Mouse (Mus musculus): Measurements from ENCODE around the gene Hdac5. TPM values are rescaled to one million over a fixed set of nuclear protein-coding genes. Genes with fewer than 3 reads are reported as not detected.

Gene Hdac5
- polyA plus RNA-seq, 1 experiment from 2014 or later = 70.0 TPM

DNA sequence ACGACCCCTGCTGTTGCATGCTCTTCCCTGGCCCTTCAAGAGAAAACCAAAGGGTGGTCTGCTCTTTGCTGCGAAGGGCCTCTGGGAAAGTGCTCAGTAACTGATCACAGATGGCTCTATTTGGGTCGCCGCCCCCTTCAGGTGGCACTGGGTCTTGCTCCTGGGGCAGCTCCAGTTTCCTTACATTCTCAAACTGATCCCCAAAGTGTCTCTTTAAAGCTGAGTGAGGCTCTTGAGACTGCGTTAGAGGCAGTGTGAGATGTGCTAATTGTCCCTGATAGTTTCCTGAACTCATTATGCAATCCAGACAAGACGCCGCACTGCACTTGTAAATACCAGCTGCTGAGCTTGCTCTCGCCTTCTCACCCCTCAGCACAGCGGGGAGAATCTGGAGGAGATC is 27.5 kb upstream of the Hdac5 start:
- Histone ChIP-seq H3K4me2 (replicated peaks) (no peak overlapping the region), H3K4me1 (peaks cover 16% of the 10 kb centered on the region), H3K36me3 (peaks cover 61% of the 10 kb centered on the region), H3K27me3 (no peaks in the 10 kb centered on the region), H3K9ac (no peak overlapping the region), H3K9me3 (no peaks in the 10 kb centered on the region), H3K27ac (peak overlapping the region; percentile 60; the same call in 1 of the 2 replicates), H3K4me3 (peak overlapping the region; percentile 3; the same call in 1 of the 2 replicates)
- no peak for ATAC-seq (ENCODE audit: insufficient number of reproducible peaks, insufficient read depth, low FRiP score, low TSS enrichment)
- WGBS = 30% methylated on average over 9 of the region's 9 CpGs

DNA sequence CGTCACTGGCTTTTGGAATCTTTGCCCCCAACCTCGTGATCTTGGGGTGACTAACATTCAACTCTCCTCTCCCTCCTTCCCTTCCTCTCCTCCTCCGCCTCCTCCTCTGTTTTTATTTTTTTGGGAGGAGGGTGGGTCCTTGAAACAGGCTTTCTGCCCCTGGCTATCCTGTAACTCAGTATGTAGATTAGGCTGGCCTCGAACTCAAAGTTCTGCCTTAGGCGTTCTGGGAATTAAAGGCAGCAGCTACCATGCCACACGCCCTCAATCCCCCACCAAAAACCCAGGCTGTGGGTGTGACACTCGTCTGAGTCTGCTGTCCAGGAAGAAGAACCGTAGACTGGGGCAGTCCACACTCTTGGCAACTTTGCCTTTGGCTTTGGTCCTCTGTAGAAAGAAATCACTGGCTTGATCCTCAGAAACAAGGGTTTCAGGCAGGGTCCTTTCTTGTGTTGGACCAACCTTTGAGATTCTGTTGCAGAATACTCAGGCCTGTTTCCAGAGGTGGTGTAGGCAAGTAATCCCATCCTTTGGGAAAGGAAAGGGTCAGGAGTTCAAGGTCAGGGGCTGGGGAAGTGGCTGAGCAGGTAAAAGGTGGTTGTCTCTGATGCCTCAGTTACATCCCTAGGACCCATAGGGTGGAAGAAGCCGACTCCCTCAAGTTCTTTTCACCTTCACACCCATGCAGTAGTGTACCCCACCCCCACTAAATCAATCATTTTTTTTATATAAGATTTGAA is 19.6 kb upstream of the Hdac5 start:
- no peak overlapping the region for H3K27ac ChIP-seq
- WGBS = 10% methylated on average over 9 of the region's 9 CpGs

DNA sequence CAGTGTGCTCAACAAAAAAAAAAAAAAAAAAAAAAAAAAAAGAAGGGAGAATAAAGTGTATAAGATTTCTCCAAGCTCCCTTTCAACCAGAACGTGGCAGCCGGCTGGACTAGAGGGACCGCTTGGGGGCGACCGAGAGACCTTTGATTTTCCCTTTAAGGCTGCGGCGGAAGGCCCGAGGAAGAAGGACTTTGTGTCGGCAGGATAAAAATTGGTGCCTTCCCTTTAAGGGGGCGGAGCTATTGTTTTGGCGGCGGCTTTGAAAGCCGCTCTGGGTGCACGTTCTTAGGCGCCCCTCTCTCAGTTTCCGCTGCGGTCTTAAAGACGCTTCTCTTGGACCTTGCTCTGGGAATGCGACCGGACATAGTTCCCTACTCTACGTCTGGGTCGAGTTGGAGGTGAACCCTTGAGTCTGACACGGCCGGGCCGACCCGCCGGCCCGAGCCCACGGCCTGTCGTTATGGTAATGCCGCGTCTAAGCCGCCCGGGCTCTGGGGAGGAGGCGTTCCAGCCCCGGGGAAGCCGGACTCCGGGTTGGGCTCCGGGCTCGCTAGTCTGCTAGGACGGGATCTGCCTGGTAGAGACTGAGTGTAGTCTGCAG is 18.8 kb upstream of the Hdac5 start, which contains the start of gene BC030867:
TSS of gene BC030867 (plus strand) at position 253 of the 601 bp plus-strand sequence.
- Histone ChIP-seq H3K4me3 (peak within 1 kb of the TSS; percentile 73), H3K4me1 (peaks cover 14% of the 10 kb centered on the region), H3K27ac (peak within 1 kb of the TSS; percentile 30; the same call in 1 of the 2 replicates), H3K36me3 (peaks cover 5% of the 10 kb centered on the region; the same call in 1 of the 2 replicates), H3K4me2 (replicated peaks) (peak within 1 kb of the TSS; percentile 92), H3K9me3 (no peaks in the 10 kb centered on the region), H3K27me3 (no peaks in the 10 kb centered on the region), H3K9ac (peak within 1 kb of the TSS; percentile 69)
- under 1% methylated on average over 41 of the region's 41 CpGs for WGBS
- no peak for ATAC-seq (ENCODE audit: insufficient number of reproducible peaks, insufficient read depth, low FRiP score, low TSS enrichment)

More for the DNA sequence above, 19.6 kb upstream of the Hdac5 start:
- Histone ChIP-seq H3K4me3 (peak overlapping the region; percentile 73), H3K9ac (peak overlapping the region; percentile 69), H3K27me3 (no peaks in the 10 kb centered on the region), H3K36me3 (peaks cover 9% of the 10 kb centered on the region), H3K4me2 (replicated peaks) (peak overlapping the region; percentile 92), H3K4me1 (peaks cover 14% of the 10 kb centered on the region), H3K9me3 (no peaks in the 10 kb centered on the region)
- ATAC-seq (ENCODE audit: insufficient number of reproducible peaks, insufficient read depth, low FRiP score, low TSS enrichment) = no peak

DNA sequence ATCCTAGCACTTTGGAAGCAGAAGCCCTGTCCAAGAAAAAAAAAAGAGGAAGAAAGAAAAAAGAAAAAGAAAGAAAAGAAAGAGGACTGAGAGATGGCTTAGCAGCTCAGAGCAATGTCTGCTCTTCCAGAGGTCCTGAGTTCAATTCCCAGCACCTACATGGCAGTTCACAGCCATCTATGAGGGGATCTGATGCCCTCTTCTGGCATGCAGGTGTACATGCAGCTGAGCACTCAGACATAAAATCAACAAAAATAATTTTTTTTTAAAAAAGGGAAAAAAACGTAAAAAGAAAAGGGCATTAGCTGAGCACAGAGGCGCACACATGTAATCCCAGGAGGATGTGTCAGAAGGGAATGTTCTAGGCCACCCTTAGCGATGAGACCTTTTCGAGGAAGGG is 16.9 kb upstream of the Hdac5 start:
- 87% methylated on average over 4 of the region's 4 CpGs for WGBS
- no peaks in the 10 kb centered on the region for H3K36me3 ChIP-seq
- H3K9me3 ChIP-seq = no peaks in the 10 kb centered on the region
- no peak overlapping the region for H3K27ac ChIP-seq
- H3K27me3 ChIP-seq = no peaks in the 10 kb centered on the region
- no peak for ATAC-seq (ENCODE audit: insufficient number of reproducible peaks, insufficient read depth, low FRiP score, low TSS enrichment)
- no peak overlapping the region for H3K4me3 ChIP-seq
- no peak overlapping the region for H3K4me2 ChIP-seq (replicated peaks)
- H3K4me1 ChIP-seq = peaks cover 14% of the 10 kb centered on the region
- H3K9ac ChIP-seq = no peak overlapping the region

DNA sequence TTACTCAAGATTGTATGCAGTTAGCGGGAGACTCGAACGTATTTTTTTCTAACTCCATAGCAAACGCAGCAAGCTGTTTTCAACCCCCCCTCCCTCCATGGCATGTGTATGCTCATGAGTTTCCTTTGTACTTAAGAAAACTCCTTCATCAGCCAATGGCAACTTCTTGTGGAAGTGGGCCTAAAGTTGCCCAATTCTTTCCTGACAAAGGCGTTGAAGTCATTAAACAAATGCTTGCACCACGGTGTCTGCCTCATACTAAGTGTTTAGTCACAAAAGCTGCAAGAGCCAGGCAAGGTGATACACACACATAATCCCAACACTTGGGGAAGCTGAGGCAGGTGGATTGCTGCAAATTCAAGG is 16.3 kb upstream of the Hdac5 start:
- no peak overlapping the region for H3K4me2 ChIP-seq (replicated peaks)

DNA sequence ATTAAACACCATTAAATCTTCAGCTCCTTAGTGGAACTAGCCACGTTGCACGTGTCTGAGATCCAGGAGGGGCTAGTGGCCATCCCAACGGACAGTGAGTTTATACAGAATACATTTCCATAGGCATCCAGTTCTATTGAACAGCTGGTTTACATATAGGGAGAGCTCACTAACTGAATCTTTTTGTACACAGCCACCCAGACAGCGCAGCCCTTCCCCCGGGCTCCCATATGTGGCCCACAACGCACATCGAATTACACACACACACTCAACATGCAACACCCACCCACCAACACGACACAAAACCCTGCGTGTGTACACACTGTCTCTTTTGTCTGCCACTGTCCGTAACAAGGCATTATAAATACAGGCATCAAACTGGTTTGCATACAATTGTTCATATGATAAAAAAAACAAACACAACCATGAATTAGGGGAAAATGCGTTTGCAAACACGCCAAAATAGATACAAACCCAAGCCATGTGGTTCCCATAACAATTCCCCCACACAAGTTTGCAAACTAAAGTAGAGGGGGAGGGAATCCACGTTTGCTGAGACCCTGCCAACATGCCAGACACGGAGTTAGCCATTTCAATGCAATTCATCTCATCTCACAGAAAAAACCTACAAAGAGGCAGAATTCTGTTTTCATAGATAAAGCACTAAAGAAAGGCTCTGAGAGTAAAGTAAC is 15.8 kb upstream of the Hdac5 start:
- H3K9ac ChIP-seq = peak overlapping the region; percentile 44

More for the DNA sequence above, 16.3 kb upstream of the Hdac5 start:
- peaks cover 14% of the 10 kb centered on the region for H3K4me1 ChIP-seq
- peak overlapping the region; percentile 81 for H3K27ac ChIP-seq
- no peak overlapping the region for H3K9ac ChIP-seq
- no peak overlapping the region for H3K4me3 ChIP-seq
- 78% methylated on average over 6 of the region's 6 CpGs for WGBS
- H3K36me3 ChIP-seq = no peaks in the 10 kb centered on the region
- H3K27me3 ChIP-seq = no peaks in the 10 kb centered on the region
- H3K9me3 ChIP-seq = no peaks in the 10 kb centered on the region
- ATAC-seq (ENCODE audit: insufficient number of reproducible peaks, insufficient read depth, low FRiP score, low TSS enrichment) = no peak

DNA sequence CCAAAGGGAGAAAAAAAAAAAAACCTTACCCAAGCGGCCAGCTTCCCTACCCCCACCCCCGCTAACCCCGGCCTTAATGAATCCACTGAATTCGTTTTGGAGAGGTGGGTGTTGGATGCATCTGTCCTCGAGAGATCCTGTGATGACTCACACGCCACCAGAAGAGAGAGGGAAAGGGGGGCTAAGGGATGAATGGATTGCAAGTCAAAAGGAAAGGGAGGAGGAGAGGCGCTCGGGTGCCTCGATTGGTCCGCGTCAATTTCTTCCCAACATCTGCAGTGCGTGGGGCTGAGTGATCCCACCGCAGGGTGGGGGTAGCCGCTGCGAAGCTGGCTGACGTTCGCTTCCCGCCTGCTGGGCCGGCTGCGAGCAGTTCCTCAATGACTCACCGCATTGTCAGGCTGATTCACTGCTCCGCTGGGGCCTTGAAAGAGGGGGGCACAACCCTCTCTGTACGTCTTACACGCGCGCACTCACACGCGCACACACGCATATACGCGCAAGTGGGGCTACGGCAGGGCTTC is 15.0 kb upstream of the Hdac5 start:
- H3K27me3 ChIP-seq = no peaks in the 10 kb centered on the region
- 2% methylated on average over 32 of the region's 32 CpGs for WGBS
- peak overlapping the region; percentile 71 for H3K4me2 ChIP-seq (replicated peaks)
- peak overlapping the region; percentile 31 for H3K4me3 ChIP-seq
- no peaks in the 10 kb centered on the region for H3K36me3 ChIP-seq
- peaks cover 14% of the 10 kb centered on the region for H3K4me1 ChIP-seq
- no peaks in the 10 kb centered on the region for H3K9me3 ChIP-seq
- ATAC-seq (ENCODE audit: insufficient number of reproducible peaks, insufficient read depth, low FRiP score, low TSS enrichment) = peak; percentile 76
- H3K27ac ChIP-seq = peak overlapping the region; percentile 81
- H3K9ac ChIP-seq = peak overlapping the region; percentile 44

More for the DNA sequence above, 15.8 kb upstream of the Hdac5 start:
- peak overlapping the region; percentile 81 for H3K27ac ChIP-seq
- ATAC-seq (ENCODE audit: insufficient number of reproducible peaks, insufficient read depth, low FRiP score, low TSS enrichment) = peak; percentile 57; the same call in 1 of the 2 replicates
- peaks cover 14% of the 10 kb centered on the region for H3K4me1 ChIP-seq
- no peaks in the 10 kb centered on the region for H3K9me3 ChIP-seq
- H3K4me2 ChIP-seq (replicated peaks) = peak overlapping the region; percentile 71
- H3K4me3 ChIP-seq = peak overlapping the region; percentile 31
- no peaks in the 10 kb centered on the region for H3K36me3 ChIP-seq
- H3K27me3 ChIP-seq = no peaks in the 10 kb centered on the region
- 32% methylated on average over 14 of the region's 14 CpGs for WGBS

DNA sequence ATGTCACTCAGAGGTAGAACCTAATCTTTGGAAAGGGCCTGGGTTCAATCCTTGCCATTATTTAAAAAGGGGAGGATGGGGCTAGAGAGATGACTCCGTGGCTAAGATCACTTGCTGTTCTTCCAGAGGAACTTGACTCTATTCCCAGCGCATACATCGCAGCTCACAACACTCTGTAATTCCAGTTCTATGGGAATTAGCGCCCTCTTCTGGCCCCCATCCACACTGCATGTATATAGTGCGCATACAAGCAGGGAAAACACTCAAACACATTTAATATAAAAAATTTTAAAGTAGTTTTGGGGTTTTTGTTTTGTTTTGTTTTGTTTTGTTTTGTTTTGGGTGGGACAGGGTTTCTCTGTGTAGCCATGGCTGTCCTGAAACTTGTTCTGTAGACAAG is 11.9 kb upstream of the Hdac5 start:
- Histone ChIP-seq H3K4me3 (no peak overlapping the region), H3K4me1 (0 out of 2 replicates have a peak, but pooled peaks cover 4% of the 10 kb centered on the region), H3K36me3 (no peaks in the 10 kb centered on the region), H3K4me2 (replicated peaks) (no peak overlapping the region), H3K9ac (no peak overlapping the region), H3K27ac (no peak overlapping the region), H3K27me3 (no peaks in the 10 kb centered on the region), H3K9me3 (no peaks in the 10 kb centered on the region)
- ATAC-seq (ENCODE audit: insufficient number of reproducible peaks, insufficient read depth, low FRiP score, low TSS enrichment) = no peak
- 50% methylated on average over 5 of the region's 5 CpGs for WGBS

DNA sequence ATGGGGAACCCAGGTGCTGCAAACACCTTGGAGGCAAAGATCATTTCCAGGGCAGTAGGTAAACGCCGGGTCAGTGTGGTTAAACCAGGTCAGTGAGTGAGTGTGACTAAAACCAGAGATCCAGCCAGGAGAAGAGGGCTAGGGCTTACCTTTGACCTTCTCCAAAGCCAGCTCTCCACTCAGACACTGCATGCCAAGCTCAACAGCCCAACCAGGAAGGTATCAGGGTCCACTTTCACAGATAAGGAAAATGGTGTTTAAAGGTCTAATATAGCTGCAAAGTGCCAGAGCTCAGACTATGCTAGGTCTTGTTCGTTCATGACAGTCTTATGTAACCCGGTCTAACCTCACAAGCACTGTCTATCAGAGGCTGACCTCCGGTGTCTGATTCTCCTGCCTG is 11.3 kb upstream of the Hdac5 start:
- H3K27me3 ChIP-seq = no peaks in the 10 kb centered on the region
- no peak for ATAC-seq (ENCODE audit: insufficient number of reproducible peaks, insufficient read depth, low FRiP score, low TSS enrichment)
- no peak overlapping the region for H3K27ac ChIP-seq
- 0 out of 2 replicates have a peak, but pooled peaks cover 4% of the 10 kb centered on the region for H3K4me1 ChIP-seq
- 85% methylated on average over 5 of the region's 5 CpGs for WGBS
- H3K9me3 ChIP-seq = no peaks in the 10 kb centered on the region
- H3K4me2 ChIP-seq (replicated peaks) = no peak overlapping the region
- H3K36me3 ChIP-seq = no peaks in the 10 kb centered on the region
- no peak overlapping the region for H3K4me3 ChIP-seq
- no peak overlapping the region for H3K9ac ChIP-seq

DNA sequence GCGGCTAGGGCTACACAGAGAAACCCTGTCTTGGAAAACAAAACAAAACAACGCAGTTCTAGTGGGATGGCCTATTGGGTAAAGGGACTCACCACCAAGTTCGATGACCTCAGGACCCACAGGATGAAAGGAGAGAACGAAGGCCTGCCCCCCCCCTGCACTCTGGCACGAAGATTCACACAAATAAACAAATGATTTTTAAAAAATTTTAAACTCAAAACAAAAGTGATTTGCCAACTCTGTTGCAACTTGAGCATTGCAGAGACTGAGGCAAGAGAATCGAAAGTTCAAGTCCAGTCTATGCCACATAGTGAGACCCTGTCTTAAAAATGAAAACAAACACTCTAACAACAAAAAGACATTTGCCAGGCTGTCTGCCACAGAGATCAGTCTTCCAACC is 10.7 kb upstream of the Hdac5 start:
- H3K4me3 ChIP-seq = no peak overlapping the region
- no peak overlapping the region for H3K27ac ChIP-seq
- H3K27me3 ChIP-seq = no peaks in the 10 kb centered on the region
- H3K36me3 ChIP-seq = no peaks in the 10 kb centered on the region
- no peak overlapping the region for H3K4me2 ChIP-seq (replicated peaks)
- no peaks in the 10 kb centered on the region for H3K9me3 ChIP-seq
- 0 out of 2 replicates have a peak, but pooled peaks cover 4% of the 10 kb centered on the region for H3K4me1 ChIP-seq
- H3K9ac ChIP-seq = no peak overlapping the region
- no peak for ATAC-seq (ENCODE audit: insufficient number of reproducible peaks, insufficient read depth, low FRiP score, low TSS enrichment)
- WGBS = 84% methylated on average over 6 of the region's 6 CpGs

DNA sequence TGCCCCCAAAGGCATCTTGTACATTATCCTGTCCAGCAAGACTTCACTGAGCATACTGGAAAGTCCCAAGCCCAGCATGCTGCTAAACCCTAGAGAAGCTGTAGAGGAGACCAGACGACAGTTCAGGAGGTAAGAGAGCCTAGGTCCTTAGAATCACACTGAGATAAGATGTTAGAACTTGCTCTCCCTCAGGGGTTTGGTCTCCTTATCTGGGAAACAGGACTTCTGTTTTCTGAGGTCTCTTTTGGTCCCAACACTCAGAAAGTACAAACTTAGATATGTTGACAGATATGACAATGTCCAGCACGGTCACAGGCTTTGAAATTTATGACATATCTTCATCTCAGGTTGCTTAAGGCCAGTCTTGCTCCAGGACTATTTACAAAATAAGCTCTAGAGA is 6.1 kb upstream of the Hdac5 start:
- no peak overlapping the region for H3K9ac ChIP-seq
- H3K36me3 ChIP-seq = no peaks in the 10 kb centered on the region
- 69% methylated on average over 2 of the region's 2 CpGs for WGBS
- H3K27me3 ChIP-seq = no peaks in the 10 kb centered on the region
- no peak overlapping the region for H3K4me2 ChIP-seq (replicated peaks)
- H3K4me1 ChIP-seq = no peaks in the 10 kb centered on the region
- no peaks in the 10 kb centered on the region for H3K9me3 ChIP-seq
- no peak overlapping the region for H3K27ac ChIP-seq
- H3K4me3 ChIP-seq = no peak overlapping the region
- ATAC-seq (ENCODE audit: insufficient number of reproducible peaks, insufficient read depth, low FRiP score, low TSS enrichment) = no peak

All from embryonic facial prominence, embryonic 12.5 days (tissue).